Mouse (Mus musculus): ENCODE data around the gene C330021F23Rik. TPM values are rescaled to one million over a fixed set of nuclear protein-coding genes. Genes with fewer than 3 reads are reported as not detected.
A peak's percentile ranks its signal among the peaks of the same experiment; 100 is the strongest.

The C330021F23Rik gene
- total RNA-seq, 2 experiments from 2014 or later = not detected

DNA sequence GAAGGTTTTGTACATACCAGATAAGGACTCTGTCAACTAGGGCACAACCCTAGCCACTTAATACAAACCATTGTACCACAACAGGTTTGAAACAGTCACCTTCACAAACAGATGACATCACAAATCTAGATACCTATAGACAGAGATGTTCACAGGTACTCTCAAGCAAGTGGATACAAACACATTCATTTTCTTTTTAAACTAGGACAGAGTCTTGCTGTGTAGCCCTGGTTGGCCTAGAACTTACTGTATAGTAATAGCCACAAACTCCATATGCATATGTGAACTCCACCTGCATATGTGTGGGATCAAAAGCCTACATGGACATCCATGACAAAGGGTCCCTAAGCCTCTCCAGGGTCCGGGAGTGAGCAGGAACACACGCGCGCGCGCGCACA is 19.2 kb downstream of the C330021F23Rik start, which contains the start of gene Camsap3:
Gene Camsap3, plus strand, starts transcription at position 301 of the 398 bp plus-strand sequence.
- intact Hi-C loops (cut with DNase I) = no loop called here
- DNase-seq = no peak

DNA sequence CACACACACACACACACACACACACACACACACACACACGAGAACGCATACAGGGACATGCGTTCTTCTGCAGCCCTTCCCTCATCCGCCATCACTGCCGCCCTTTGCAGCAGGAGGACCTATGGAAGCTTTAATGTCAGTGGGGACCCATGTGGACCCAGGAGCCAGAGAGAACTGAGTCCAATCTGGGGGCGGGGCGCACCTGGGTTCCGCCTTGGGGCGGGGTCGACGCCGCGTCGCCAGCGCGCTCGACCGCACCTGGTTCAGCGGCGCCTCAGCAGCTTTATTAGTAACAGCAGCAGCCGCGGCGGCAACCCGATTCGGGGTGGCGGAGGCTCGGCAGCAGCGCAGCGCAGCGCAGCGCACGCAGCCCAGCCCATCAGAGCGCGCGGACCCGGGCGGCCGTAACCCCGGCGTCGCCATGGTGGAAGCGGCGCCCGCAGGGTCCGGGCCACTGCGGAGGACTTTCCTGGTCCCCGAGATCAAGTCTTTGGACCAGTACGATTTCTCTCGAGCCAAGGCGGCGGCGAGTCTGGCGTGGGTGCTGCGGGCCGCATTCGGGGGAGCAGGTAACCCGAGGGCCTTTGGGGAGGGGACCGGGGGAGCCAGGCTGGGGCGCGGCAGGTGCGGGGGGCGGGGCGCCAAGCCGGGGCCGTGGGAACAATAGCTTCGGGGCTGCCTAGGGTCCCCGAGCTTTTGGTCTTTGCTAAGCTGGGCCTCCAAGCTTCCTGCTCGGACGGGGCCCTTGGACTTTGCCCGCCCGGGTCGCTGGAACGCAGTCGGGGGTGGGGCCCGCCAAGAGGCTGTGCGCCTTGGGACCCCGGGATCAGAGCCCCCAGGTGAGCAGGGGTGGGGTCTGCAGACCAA is 19.8 kb downstream of the C330021F23Rik start:
- intact Hi-C loops (cut with DNase I) = no loop called here
- DNase-seq = peak; percentile 69

DNA sequence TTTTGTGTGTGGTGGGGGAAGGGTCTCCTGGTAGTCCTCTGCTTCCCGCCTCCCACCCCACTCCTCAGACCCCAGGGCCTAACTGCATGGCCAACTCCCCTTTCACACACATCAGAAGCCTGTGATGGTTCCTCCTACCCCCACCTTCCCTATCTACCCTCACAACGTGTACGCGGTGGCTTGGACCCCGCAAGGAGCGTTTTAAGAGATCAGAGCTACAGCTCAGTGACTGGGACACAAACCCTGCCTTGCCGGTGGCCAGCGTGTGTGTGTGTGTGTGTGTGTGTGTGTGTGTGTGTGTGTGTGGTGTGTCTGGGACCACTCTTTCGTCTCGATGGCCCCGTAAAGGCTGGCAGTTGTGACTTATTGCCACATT is 20.5 kb downstream of the C330021F23Rik start:
- no peak for DNase-seq
- intact Hi-C loops (cut with DNase I) = no loop called here

DNA sequence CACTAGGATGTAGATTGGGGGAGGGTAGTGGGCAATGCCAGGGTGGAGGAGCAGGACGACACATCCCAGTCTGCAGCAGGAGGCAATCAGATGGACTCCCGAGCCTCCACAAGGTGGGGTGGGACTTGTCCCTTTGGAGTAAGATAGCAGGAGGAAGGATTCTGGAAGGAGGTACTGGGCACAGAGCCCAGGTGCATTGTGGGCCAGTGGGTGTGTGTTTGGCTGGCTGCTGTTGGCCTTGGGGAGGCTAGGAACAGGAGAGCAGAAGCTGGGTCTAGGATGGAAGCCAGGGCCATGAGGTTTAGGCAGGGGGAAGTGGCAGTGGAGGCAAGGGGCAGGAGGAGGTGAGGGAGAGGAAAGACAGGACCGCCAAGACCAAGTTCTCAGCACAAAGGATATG is 25.7 kb downstream of the C330021F23Rik start:
- DNase-seq = peak; percentile 52
- intact Hi-C loops (cut with DNase I) = no loop called here

DNA sequence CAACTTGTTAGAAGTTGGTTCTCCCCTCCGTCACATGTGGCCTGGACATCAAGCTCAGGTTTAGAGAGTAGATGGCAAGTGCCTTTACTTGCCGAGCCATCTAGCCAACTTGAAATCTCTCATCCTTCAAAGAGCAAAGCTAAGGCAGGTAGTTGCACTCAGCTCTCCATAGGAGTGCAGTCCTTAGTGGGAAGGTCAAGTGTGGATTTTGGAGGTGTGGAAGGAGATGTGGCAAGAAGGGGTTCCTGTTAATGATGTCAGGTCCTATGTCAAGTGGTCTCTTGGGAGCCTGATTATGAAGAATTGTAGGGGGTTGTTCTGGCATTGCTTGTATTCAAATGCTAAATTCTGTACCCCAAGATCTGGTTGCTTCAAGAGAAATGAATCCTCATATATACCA is 26.7 kb downstream of the C330021F23Rik start:
- intact Hi-C loops (cut with DNase I) = no loop called here

DNA sequence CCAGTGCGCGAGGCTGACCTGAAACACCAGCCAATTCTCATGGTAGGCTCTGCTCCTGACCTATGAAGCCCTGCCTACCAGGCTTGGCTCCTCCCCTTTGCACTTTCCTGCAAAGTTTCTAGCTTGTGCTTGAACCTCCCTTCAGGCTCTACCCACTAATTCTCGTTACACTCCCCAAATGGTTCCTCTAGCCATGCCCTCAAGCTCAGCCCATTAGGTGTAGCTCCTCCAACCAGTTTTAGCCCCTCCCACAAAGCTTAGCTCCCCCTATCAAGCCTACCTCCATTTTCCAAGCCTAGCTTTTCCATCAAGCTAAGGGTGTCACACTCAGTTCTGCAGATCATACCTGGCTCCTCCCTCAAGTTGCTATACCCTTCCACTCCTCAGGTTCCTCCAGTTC is 30.3 kb downstream of the C330021F23Rik start:
- DNase-seq = no peak
- intact Hi-C loops (cut with DNase I) = no loop called here

More for the DNA sequence above, 26.7 kb downstream of the C330021F23Rik start:
- DNase-seq = no peak

DNA sequence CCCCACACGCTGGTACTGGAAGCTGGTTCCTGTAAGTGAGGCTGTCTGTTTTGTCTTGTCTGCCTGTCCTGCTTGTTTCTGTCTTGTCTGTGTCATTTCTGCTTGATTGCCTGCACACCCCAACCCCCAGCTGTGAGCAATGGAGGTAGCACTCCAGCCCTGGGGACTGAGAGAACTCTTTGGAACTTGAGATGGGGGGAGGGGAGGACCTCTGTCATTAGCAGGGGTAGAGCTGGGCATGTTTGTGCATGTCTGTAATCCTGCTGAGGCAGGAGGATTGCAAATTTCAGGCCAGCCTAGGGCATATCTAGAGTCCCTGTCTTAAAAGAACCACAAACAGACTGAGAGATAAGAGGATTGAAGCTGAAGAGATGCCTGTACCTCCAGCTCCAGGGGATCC is 31.4 kb downstream of the C330021F23Rik start:
- no peak for DNase-seq
- intact Hi-C loops (cut with DNase I) = no loop called here

DNA sequence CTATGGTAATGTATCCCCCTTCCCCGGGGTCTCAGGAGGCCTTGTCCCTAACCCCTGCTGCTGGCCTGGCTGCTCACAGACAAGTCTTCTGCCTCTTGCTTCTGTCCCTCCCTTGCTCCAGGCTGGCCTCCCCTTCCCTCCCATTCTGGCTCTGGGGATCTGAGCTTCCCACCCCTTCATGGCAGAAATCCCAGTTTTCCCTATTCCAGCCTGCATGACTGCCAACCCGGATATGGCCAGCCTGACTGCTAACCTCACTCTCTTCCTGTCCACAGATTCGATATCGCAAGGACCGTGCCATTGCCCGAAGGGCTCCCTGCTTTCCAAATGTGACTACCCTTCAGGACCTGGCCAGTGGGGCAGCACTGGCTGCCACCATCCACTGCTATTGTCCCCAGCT is 32.6 kb downstream of the C330021F23Rik start:
- DNase-seq = no peak
- intact Hi-C loops (cut with DNase I) = no loop called here

DNA sequence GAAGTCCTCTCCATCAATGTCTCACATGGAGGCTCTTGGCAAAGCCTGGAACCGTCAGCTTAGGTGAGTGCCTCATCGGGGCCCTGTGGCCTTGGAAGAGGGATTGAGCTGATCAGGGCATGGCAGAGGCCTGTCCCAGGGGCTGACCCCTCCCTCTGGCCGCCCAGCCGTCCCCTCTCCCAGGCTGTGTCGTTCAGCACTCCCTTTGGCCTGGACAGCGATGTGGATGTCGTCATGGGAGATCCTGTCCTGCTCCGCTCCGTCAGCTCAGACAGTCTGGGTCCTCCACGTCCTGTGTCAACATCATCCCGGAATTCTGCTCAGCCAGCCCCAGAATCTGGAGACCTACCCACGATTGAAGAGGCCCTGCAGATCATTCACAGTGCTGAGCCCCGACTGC is 35.6 kb downstream of the C330021F23Rik start:
- intact Hi-C loops (cut with DNase I) = no loop called here
- no peak for DNase-seq

DNA sequence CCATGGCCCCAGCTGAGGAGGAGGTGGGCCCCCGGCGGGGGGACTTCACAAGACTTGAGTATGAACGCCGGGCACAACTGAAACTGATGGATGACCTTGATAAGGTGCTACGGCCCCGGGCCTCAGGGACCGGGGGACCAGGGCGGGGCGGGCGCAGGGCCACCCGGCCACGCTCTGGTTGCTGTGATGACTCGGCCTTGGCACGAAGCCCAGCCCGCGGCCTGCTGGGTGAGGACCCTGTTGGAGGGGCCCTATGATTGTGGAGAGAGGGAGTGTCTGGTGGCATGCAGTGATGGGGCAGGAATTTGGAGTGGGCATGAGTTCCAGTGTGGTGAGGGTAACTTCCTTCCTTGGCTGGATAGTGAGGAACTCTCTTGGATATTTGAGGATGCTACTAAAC is 38.8 kb downstream of the C330021F23Rik start:
- no peak for DNase-seq

DNA sequence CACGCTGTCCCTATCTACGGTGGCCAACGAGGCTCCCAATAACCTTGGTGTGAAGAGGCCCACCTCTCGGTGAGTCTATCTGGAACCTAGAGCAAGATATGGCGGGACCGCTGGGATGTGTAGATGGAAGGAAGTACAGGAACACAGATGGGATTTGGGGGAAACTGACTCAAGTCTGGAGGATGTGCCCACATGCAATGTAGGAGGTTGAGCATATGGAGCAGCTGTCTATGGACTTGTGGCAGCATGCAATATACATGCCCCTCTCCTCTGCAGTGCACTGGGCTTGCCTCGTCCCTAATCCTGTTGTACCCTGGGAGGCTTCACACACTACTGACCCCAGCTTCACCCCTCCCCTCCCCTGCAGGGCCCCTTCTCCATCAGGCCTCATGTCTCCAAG is 40.0 kb downstream of the C330021F23Rik start:
- intact Hi-C loops (cut with DNase I) = no loop called here
- DNase-seq = no peak

More for the DNA sequence above, 38.8 kb downstream of the C330021F23Rik start:
- intact Hi-C loops (cut with DNase I) = no loop called here

DNA sequence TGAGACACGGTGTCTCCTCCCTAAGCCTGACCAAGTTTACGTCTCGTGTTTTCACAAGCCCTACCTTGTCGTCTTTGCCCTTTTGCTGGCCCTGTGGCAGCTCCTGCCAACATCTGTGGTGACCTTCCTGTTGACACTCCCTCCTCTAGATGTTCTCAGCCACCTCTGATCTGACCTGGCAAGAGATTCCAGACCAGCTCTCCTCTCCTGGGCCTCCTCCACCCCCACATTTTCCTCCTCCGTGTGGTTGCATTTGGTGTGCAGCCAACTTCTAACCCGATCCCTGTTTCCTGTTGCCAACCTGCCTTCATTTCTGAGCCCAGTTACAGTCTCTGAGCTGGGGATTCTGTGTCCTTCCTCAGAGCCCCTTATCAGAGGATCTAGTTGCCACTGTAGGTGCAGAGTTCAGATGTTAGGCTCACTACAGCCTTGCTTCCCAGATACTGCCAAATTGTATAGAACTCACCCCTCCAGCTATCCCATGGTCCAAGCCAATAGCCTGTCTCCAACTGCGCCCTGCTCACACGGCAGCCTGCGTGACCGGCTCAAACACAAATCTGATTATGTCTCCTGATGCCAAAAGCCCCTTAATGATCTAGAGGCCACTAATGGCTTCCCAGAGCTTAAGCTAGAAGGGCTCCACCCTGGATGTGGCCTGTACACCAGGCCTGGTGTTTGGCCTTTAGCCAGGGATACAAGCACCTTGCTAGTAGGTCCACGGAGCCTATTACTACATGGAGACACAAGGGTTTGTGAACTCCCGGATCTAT is 41.4 kb downstream of the C330021F23Rik start:
- intact Hi-C loops (cut with DNase I) = no loop called here

DNA sequence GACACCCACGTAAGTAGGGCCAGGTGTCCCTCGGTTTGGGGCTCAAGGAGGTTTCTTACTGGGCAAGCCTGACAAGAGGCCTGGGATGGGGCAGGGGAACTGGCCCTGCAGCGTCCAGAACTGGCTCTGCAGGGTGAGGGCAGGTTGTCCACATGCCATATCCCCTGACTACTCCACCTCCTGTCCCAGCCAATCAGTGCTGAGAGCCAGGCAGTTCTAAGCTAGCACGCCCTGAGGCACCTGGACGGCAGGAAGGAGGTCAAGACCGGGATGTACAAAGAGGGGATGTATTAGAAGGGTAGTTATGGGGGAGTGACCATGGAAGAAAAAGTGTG is 42.0 kb downstream of the C330021F23Rik start:
- intact Hi-C loops (cut with DNase I) = no loop called here
- DNase-seq = no peak

More for the DNA sequence above, 41.4 kb downstream of the C330021F23Rik start:
- DNase-seq = no peak

DNA sequence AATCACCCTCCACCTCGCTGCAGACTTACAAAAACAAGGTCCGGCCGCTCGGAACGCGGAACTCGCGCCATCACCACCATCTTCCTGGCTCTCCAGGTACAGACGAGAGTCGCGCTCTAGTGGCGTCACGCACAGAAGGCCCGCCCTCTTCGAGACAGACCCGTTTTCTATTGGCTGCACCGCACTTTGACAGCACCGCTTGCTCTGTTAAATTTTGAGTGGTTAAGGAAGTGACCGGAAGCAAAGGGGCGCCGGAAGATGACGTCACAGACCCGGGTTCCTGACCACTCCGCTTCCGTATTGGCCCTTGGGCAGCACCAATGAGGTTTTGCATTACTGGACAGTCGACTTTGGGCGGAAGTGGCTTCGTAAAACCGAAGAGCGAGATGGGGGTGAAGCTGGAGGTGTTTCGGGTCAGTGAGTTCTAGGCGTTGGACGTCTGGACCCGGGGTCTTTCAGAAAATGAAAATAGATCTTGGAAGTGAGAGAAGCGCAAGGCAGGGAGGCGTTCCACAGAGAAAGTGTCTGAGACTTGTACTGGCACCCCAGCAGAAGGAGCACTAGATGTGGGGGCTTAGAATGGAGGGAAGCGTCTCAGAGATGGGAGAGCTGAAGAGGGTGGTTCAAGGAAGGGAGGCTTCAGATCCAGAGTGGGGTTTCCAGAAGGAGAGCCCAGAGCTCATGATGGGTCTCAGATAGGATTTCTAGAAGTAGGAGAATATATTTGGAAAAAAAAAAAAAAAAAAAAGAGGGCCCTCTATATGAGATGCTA is 53.6 kb downstream of the C330021F23Rik start, which contains the start of the genes Xab2 and Pet100:
Gene Xab2, minus strand, starts transcription at position 118 of the 772 bp plus-strand sequence.
Gene Pet100, plus strand, starts transcription at position 350 of the 772 bp plus-strand sequence.
- intact Hi-C loops (cut with DNase I) = no loop called here
- DNase-seq = peak; percentile 98

DNA sequence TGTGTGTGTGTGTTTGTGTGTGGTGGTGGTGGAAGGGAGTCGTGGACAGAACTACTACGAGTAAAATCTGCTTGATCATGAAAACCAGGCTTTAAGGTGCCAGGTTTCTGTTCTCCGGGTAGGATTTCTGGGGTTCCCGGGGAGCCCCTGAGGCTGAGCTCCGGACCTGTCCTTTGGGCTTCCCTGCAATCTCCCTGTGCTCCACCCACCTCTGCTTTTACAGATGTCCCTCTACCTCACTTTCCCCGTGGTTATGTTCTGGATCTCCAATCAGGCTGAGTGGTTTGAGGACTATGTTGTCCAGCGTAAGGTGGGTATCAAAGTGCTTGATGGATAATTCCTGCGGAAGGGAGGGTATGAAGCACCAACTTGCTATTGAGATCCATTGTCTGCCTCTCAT is 54.3 kb downstream of the C330021F23Rik start:
- intact Hi-C loops (cut with DNase I) = no loop called here

DNA sequence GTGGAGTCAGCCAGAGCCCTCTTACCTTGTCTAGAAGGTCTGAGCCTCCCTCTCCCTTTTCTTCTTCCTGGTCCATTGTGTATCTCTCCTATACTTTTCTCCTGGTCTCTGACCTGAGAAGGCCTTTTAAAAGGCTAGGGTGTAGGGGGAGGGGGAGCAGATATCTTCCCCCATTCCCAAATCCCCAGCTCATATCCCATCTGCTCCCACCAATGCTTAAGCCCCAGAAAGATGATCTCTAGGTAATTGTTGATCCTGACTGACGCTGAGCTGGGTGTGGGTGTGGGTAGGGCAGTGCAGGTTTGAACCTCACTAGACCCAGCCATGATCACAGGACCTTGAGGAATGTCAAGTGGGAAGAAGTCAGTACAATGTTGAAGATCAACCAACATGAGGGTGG is 57.7 kb downstream of the C330021F23Rik start, which contains the start of gene Pcp2:
Gene Pcp2, minus strand, starts transcription at position 101 of the 400 bp plus-strand sequence.
- intact Hi-C loops (cut with DNase I) = loop anchor here (5.0 kb wide), 1 partner anchor 52 kb away; the partner anchor contains the start of gene Trappc5
- no peak for DNase-seq

More for the DNA sequence above, 54.3 kb downstream of the C330021F23Rik start:
- no peak for DNase-seq

DNA sequence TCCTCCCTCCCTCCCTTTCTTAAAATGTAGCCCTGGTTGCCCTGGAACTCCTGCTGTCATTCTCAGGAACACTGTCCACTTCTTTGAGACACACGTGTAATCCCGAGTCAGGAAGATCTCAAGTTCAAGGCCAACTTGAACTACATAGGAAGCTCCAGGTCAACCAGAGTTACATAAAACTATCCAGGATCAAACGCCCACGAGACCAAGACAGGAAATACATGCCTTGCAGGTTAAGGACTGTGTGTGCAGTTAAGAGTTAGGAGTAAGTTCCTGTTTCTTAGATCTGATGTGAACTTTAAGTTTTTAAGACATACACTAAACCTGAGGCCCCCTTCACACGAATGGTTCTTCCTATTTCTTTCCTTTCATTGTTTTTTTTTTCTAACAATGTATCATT is 59.2 kb downstream of the C330021F23Rik start:
- DNase-seq = no peak
- intact Hi-C loops (cut with DNase I) = loop anchor here (5.0 kb wide), 1 partner anchor 50 kb away; the partner anchor contains the start of gene Trappc5

DNA sequence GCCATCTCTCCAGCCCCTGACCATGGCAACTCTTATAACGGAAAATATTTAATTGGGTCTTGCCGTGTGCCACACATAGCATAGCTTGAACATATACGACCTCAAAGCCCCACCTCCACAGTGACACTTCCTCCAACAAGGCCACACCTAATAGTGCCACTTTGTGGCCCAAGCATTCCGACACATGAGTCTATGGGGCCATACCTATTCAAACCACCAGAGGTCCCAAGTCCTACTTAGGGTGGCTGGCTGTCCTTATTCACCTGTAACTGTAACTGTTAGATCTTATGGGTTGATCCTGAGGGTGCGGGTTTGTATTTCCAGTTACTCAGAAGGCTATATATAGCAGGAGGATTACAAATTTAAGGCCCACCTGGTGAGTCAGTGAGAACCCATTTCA is 60.2 kb downstream of the C330021F23Rik start:
- intact Hi-C loops (cut with DNase I) = loop anchor here (5.0 kb wide), 1 partner anchor 49 kb away; the partner anchor contains the start of gene Trappc5

DNA sequence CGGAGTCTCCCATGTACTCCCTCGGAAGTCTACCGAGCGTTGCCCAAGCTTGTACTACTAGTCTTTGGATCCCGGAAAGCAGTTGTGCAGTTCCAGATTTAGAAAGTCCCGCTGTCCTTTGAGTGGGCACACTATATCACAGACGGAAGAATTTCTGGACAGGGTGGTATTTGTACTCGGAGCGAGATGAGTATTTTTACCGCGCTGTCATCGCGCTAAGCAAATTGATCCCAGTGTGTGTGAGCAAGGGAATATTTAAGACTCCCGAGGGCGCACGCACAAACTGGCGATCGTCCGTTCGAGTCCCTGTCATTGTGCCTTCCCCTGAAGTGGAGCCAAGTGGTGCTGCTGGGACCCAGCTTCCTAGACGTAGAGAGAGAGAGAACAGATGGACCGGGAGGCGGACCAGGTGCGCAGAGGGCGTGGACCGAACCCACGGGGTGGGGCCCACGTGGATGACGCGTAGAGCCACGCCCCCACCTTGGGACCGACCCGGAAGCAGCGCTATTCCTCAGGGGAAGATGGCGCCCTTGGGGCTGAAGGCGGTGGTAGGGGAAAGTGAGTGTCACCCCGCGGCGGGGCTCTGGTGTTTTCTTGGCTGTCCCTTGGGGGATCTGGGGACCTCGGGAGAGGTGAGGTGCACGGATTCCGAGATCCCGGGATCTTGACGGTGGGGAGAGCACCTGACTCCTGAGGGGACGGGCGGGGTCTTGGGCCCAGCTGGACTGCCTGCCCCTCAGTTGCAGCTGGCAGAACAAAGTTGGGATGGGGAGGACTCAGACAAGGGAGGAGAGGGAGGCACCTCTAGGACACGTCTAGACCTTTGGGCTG is 63.1 kb downstream of the C330021F23Rik start, which contains the start of gene Stxbp2:
Gene Stxbp2, plus strand, starts transcription at position 309 of the 831 bp plus-strand sequence.
- intact Hi-C loops (cut with DNase I) = no loop called here
- DNase-seq = peak; percentile 30

More for the DNA sequence above, 60.2 kb downstream of the C330021F23Rik start:
- DNase-seq = no peak
